Mouse (Mus musculus): ENCODE results near the gene Gm813. TPM values are rescaled to one million over a fixed set of nuclear protein-coding genes. Genes with fewer than 3 reads are reported as not detected.
"Not testable (repeated sequence)": the region's sequence is repeated elsewhere in the genome, so short reads cannot be mapped to it uniquely, and the experiment has no call there.

Gene Gm813
- polyA plus RNA-seq (2016; fragmentation: Nextera tagmentation; extraction: Ambion mirVana), result not detected in 2 replicates

GRCm38 (mm10) chr16:58616878-58617277 lies at the start of gene Gm813:
TSS of gene Gm813 (minus strand) at chr16:58616978.
- no peak within 1 kb of the TSS for H3K9ac ChIP-seq
- 83% methylated on average over 6 of the region's 6 CpGs for WGBS
- H3K4me1 ChIP-seq, result no peaks in the 10 kb centered on the region
- no peak for ATAC-seq (ENCODE audit: low FRiP score)
- no peaks in the 10 kb centered on the region for H3K36me3 ChIP-seq (replicated peaks)
- H3K4me2 ChIP-seq, result no peak within 1 kb of the TSS
- no peaks in the 10 kb centered on the region for H3K9me3 ChIP-seq
- no peaks in the 10 kb centered on the region for H3K27me3 ChIP-seq
- no peak within 1 kb of the TSS for H3K4me3 ChIP-seq (replicated peaks)
- H3K27ac ChIP-seq, result no peak within 1 kb of the TSS

GRCm38 (mm10) chr16:58665137-58665536 lies 48.4 kb upstream of the Gm813 start:
- not testable (repeated sequence) for H3K4me2 ChIP-seq; ATAC-seq (ENCODE audit: low FRiP score); H3K4me3 ChIP-seq (replicated peaks); H3K36me3 ChIP-seq (replicated peaks); H3K4me1 ChIP-seq; H3K9ac ChIP-seq; H3K27me3 ChIP-seq; H3K27ac ChIP-seq; H3K9me3 ChIP-seq

GRCm38 (mm10) chr16:58663816-58664215 lies 47.0 kb upstream of the Gm813 start:
- no peak for ATAC-seq (ENCODE audit: low FRiP score)
- Histone ChIP-seq H3K27ac (no peak overlapping the region), H3K27me3 (no peaks in the 10 kb centered on the region), H3K9me3 (no peaks in the 10 kb centered on the region), H3K4me2 (no peak overlapping the region), H3K9ac (no peak overlapping the region), H3K4me1 (no peaks in the 10 kb centered on the region), H3K36me3 (replicated peaks) (no peaks in the 10 kb centered on the region), H3K4me3 (replicated peaks) (no peak overlapping the region)
- WGBS, result 93% methylated on average over 2 of the region's 2 CpGs

- 0 out of 2 replicates have a peak, but pooled peaks have one; percentile 33 for ATAC-seq (ENCODE audit: low FRiP score)
- no peaks in the 10 kb centered on the region for H3K4me1 ChIP-seq
Observed at GRCm38 (mm10) chr16:58663021-58663420, 46.2 kb upstream of the Gm813 start.

GRCm38 (mm10) chr16:58662287-58662791 lies 45.6 kb upstream of the Gm813 start:
- Histone ChIP-seq H3K36me3 (replicated peaks) (no peaks in the 10 kb centered on the region), H3K27me3 (no peaks in the 10 kb centered on the region)
- no peak for ATAC-seq (ENCODE audit: low FRiP score)

More at GRCm38 (mm10) chr16:58663021-58663420, 46.2 kb upstream of the Gm813 start:
- Histone ChIP-seq H3K4me3 (replicated peaks) (no peak overlapping the region), H3K9me3 (no peaks in the 10 kb centered on the region), H3K4me2 (no peak overlapping the region), H3K27ac (no peak overlapping the region), H3K27me3 (no peaks in the 10 kb centered on the region), H3K9ac (no peak overlapping the region), H3K36me3 (replicated peaks) (no peaks in the 10 kb centered on the region)
- WGBS, result 76% methylated on average over 5 of the region's 5 CpGs

GRCm38 (mm10) chr16:58661826-58662225 lies 45.0 kb upstream of the Gm813 start:
- Histone ChIP-seq H3K4me3 (replicated peaks) (no peak overlapping the region), H3K9ac (no peak overlapping the region), H3K9me3 (no peaks in the 10 kb centered on the region), H3K36me3 (replicated peaks) (no peaks in the 10 kb centered on the region), H3K4me1 (no peaks in the 10 kb centered on the region), H3K27ac (no peak overlapping the region), H3K27me3 (no peaks in the 10 kb centered on the region), H3K4me2 (no peak overlapping the region)
- 79% methylated on average over 5 of the region's 5 CpGs for WGBS
- ATAC-seq (ENCODE audit: low FRiP score), result no peak

More at GRCm38 (mm10) chr16:58662287-58662791, 45.6 kb upstream of the Gm813 start:
- Histone ChIP-seq H3K9ac (no peak overlapping the region), H3K4me1 (no peaks in the 10 kb centered on the region), H3K4me3 (replicated peaks) (no peak overlapping the region), H3K27ac (no peak overlapping the region), H3K4me2 (no peak overlapping the region), H3K9me3 (no peaks in the 10 kb centered on the region)

- 92% methylated on average over 6 of the region's 6 CpGs for WGBS
- no peak for ATAC-seq (ENCODE audit: low FRiP score)
- no peaks in the 10 kb centered on the region for H3K36me3 ChIP-seq (replicated peaks)
- no peaks in the 10 kb centered on the region for H3K4me1 ChIP-seq
- no peak overlapping the region for H3K27ac ChIP-seq
- no peak overlapping the region for H3K4me2 ChIP-seq
- no peaks in the 10 kb centered on the region for H3K9me3 ChIP-seq
- no peaks in the 10 kb centered on the region for H3K27me3 ChIP-seq
- no peak overlapping the region for H3K4me3 ChIP-seq (replicated peaks)
- no peak overlapping the region for H3K9ac ChIP-seq
Observed at GRCm38 (mm10) chr16:58658668-58659067, 41.9 kb upstream of the Gm813 start.

GRCm38 (mm10) chr16:58656526-58656925 lies 39.7 kb upstream of the Gm813 start:
- H3K27me3 ChIP-seq, result no peaks in the 10 kb centered on the region
- ATAC-seq (ENCODE audit: low FRiP score), result no peak
- no peaks in the 10 kb centered on the region for H3K4me1 ChIP-seq
- no peak overlapping the region for H3K27ac ChIP-seq
- no peak overlapping the region for H3K9ac ChIP-seq
- no peak overlapping the region for H3K4me2 ChIP-seq
- WGBS, result 73% methylated on average over 4 of the region's 4 CpGs
- no peaks in the 10 kb centered on the region for H3K36me3 ChIP-seq (replicated peaks)
- no peak overlapping the region for H3K4me3 ChIP-seq (replicated peaks)
- H3K9me3 ChIP-seq, result no peaks in the 10 kb centered on the region

GRCm38 (mm10) chr16:58655751-58656150 lies 39.0 kb upstream of the Gm813 start:
- ATAC-seq (ENCODE audit: low FRiP score), result no peak
- H3K27me3 ChIP-seq, result no peaks in the 10 kb centered on the region
- no peak overlapping the region for H3K4me2 ChIP-seq
- H3K9me3 ChIP-seq, result no peaks in the 10 kb centered on the region
- H3K4me1 ChIP-seq, result no peaks in the 10 kb centered on the region
- H3K4me3 ChIP-seq (replicated peaks), result no peak overlapping the region
- no peaks in the 10 kb centered on the region for H3K36me3 ChIP-seq (replicated peaks)
- H3K9ac ChIP-seq, result no peak overlapping the region
- H3K27ac ChIP-seq, result no peak overlapping the region

- H3K9me3 ChIP-seq, result no peaks in the 10 kb centered on the region
- ATAC-seq (ENCODE audit: low FRiP score), result no peak
- H3K4me1 ChIP-seq, result no peaks in the 10 kb centered on the region
- no peaks in the 10 kb centered on the region for H3K36me3 ChIP-seq (replicated peaks)
- 95% methylated on average over 10 of the region's 10 CpGs for WGBS
- no peak overlapping the region for H3K27ac ChIP-seq
- H3K4me2 ChIP-seq, result no peak overlapping the region
- no peaks in the 10 kb centered on the region for H3K27me3 ChIP-seq
- no peak overlapping the region for H3K9ac ChIP-seq
- H3K4me3 ChIP-seq (replicated peaks), result no peak overlapping the region
Observed at GRCm38 (mm10) chr16:58649979-58650378, 33.2 kb upstream of the Gm813 start.

GRCm38 (mm10) chr16:58638689-58639175 lies 22.0 kb upstream of the Gm813 start, which contains the start of gene E330017A01Rik:
TSS of gene E330017A01Rik (minus strand) at chr16:58638739.
- Histone ChIP-seq H3K9ac (no peak within 1 kb of the TSS), H3K9me3 (no peaks in the 10 kb centered on the region), H3K27ac (no peak within 1 kb of the TSS), H3K4me1 (no peaks in the 10 kb centered on the region), H3K4me2 (no peak within 1 kb of the TSS), H3K27me3 (no peaks in the 10 kb centered on the region), H3K36me3 (replicated peaks) (no peaks in the 10 kb centered on the region), H3K4me3 (replicated peaks) (no peak within 1 kb of the TSS)
- no peak for ATAC-seq (ENCODE audit: low FRiP score)
- 91% methylated on average over 3 of the region's 3 CpGs for WGBS

- Histone ChIP-seq H3K9ac (no peak overlapping the region), H3K27me3 (no peaks in the 10 kb centered on the region), H3K27ac (no peak overlapping the region), H3K4me1 (no peaks in the 10 kb centered on the region), H3K4me2 (no peak overlapping the region), H3K36me3 (replicated peaks) (no peaks in the 10 kb centered on the region), H3K4me3 (replicated peaks) (no peak overlapping the region), H3K9me3 (no peaks in the 10 kb centered on the region)
- WGBS, result 78% methylated on average over 7 of the region's 7 CpGs
- ATAC-seq (ENCODE audit: low FRiP score), result no peak
Observed at GRCm38 (mm10) chr16:58638016-58638415, 21.2 kb upstream of the Gm813 start.

GRCm38 (mm10) chr16:58637448-58637847 lies 20.7 kb upstream of the Gm813 start:
- Histone ChIP-seq H3K4me1 (no peaks in the 10 kb centered on the region), H3K27me3 (no peaks in the 10 kb centered on the region), H3K36me3 (replicated peaks) (no peaks in the 10 kb centered on the region), H3K9ac (no peak overlapping the region), H3K4me3 (replicated peaks) (no peak overlapping the region), H3K27ac (no peak overlapping the region), H3K9me3 (no peaks in the 10 kb centered on the region), H3K4me2 (no peak overlapping the region)
- WGBS, result 78% methylated on average over 4 of the region's 4 CpGs
- no peak for ATAC-seq (ENCODE audit: low FRiP score)
